Mouse (Mus musculus): Measurements from ENCODE around the gene Reg4. TPM values are rescaled to one million over a fixed set of nuclear protein-coding genes. Genes with fewer than 3 reads are reported as not detected.

Reg4 gene
- polyA plus RNA-seq (2015; fragmentation: Nextera tagmentation; extraction: Ambion mirVana) = not detected in 2 replicates

DNA sequence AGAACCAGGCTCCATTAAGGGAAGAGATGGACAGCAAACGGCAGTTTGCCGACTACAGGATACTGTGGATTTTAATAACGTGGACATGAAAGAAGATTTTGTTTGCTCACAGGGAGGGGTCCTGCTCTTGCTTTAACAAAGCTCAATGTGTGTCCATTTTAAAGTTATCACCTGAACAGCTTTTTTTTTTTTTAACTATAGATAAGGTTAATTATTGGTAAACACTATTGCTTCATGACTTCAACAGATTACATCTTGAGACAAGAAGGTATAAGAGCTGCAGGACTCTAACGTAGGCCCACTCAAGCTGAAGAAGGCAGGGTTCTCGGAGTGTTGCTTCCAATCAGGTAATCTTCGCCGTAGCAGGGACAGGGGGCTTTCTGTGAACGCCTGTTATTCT, at the start of gene Reg4:
Reg4 (plus strand) TSS at position 301 of the 400 bp plus-strand sequence.
- Histone ChIP-seq H3K4me2 (no peak within 1 kb of the TSS), H3K9ac (no peak within 1 kb of the TSS), H3K27ac (replicated peaks) (no peak within 1 kb of the TSS), H3K4me3 (no peak within 1 kb of the TSS), H3K9me3 (no peaks in the 10 kb centered on the region), H3K27me3 (replicated peaks) (no peaks in the 10 kb centered on the region), H3K36me3 (no peaks in the 10 kb centered on the region), H3K4me1 (peaks cover 26% of the 10 kb centered on the region)
- WGBS = 71% methylated on average over 8 of the region's 8 CpGs
- no peak for ATAC-seq (ENCODE audit: extremely low read depth, insufficient number of reproducible peaks, low FRiP score, low TSS enrichment)

DNA sequence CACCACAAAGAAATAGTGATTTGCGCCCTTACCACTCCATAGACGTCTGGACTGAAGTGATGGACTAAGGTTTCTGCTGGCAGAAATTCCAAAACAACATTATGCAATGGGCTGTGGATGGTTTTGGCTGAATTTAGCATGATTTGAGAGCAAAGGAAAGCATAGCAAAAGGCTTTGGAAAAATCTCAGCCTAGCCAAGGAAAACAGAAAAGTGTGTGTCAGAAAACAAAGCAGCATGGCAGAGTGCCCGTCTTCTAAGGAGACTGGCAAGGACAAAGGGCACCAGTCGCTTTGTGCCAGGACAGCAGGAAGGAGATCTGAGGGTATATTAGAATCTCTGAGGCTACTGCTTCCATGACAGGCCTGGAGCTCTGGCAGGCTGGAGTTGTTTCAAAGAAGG, 43.6 kb upstream of the Reg4 start:
- no peak overlapping the region for H3K4me3 ChIP-seq
- no peak overlapping the region for H3K4me2 ChIP-seq
- peaks cover 12% of the 10 kb centered on the region; the same call in 1 of the 2 replicates for H3K9me3 ChIP-seq
- H3K27ac ChIP-seq (replicated peaks) = 0 out of 2 replicates have a peak overlapping the region, but pooled peaks have one; percentile 5
- ATAC-seq (ENCODE audit: extremely low read depth, insufficient number of reproducible peaks, low FRiP score, low TSS enrichment) = no peak
- WGBS = 61% methylated on average over 4 of the region's 4 CpGs
- no peaks in the 10 kb centered on the region for H3K36me3 ChIP-seq
- no peaks in the 10 kb centered on the region for H3K27me3 ChIP-seq (replicated peaks)
- H3K9ac ChIP-seq = no peak overlapping the region
- no peaks in the 10 kb centered on the region for H3K4me1 ChIP-seq

DNA sequence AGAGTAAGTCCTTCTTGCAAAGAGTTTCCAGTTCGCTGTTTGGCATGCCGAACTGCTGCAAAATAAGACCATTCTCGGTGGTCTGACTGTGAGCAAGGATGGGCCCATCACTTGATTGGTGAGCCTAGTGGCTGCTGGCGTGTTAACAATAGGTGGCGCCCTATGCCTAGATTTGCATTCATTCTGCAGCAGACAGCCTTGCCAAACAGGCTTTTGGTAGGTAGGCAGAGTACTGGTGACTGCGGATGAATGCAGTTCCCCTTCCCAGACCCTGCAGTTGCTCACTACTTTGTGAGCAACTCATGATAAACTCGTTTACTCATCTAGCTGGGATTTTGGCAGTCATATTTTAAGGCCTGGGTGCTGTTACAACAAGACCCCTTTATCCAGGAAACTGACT, 41.2 kb upstream of the Reg4 start:
- H3K9me3 ChIP-seq = peaks cover 7% of the 10 kb centered on the region; the same call in 1 of the 2 replicates

DNA sequence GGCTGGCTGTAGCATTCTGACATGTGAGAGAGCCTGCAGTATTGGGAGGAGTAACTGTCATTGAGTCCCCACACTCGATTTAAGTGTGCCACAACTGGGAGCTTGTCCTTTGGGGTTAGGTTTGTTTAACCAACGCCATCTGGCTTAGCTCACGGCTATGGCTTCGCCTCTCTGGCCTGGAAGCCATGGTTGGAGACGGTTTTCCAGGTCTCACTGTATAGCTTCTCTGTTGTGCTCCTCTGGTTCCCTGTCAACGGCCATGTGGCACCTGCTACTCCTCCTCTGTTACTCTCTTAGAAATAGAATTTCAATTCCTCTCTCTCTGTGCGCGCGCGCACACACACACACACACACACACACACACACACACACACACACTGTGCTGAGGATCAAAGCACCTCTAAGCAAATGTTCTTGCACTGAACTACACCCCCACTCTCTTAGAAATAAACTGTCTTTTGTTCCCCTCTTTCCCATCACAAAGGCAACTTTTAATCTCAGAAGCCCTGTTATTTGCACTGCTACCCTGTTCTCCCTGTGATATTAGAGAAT, 36.7 kb upstream of the Reg4 start:
- Histone ChIP-seq H3K4me3 (no peak overlapping the region), H3K27me3 (replicated peaks) (no peaks in the 10 kb centered on the region), H3K4me1 (no peaks in the 10 kb centered on the region), H3K27ac (replicated peaks) (no peak overlapping the region), H3K9ac (no peak overlapping the region), H3K9me3 (no peaks in the 10 kb centered on the region), H3K36me3 (no peaks in the 10 kb centered on the region), H3K4me2 (no peak overlapping the region)
- WGBS = 68% methylated on average over 10 of the region's 10 CpGs
- ATAC-seq (ENCODE audit: extremely low read depth, insufficient number of reproducible peaks, low FRiP score, low TSS enrichment) = no peak

More for the DNA sequence above, 41.2 kb upstream of the Reg4 start:
- Histone ChIP-seq H3K27me3 (replicated peaks) (no peaks in the 10 kb centered on the region), H3K4me3 (no peak overlapping the region), H3K36me3 (no peaks in the 10 kb centered on the region), H3K27ac (replicated peaks) (no peak overlapping the region), H3K9ac (no peak overlapping the region), H3K4me1 (no peaks in the 10 kb centered on the region), H3K4me2 (no peak overlapping the region)
- WGBS = 20% methylated on average over 7 of the region's 7 CpGs
- ATAC-seq (ENCODE audit: extremely low read depth, insufficient number of reproducible peaks, low FRiP score, low TSS enrichment) = no peak

DNA sequence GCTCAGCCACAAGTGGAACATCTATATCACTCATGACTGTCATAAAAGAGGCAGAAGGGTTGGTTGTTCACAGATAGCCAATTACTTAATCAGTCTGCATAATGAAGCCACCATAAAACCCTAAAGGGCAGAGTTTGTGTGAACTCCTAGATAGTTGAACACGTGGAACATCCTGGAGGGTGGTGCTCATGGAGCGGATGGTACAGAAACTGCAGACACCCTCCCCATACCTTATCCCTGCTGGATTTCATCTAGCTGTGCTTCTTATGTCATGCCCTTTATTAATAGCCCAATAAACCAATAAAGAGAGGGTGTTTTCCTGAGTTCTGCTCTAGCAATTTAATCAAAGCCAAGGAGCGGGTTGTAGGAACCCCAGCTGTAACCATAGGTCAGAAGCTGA, 34.2 kb upstream of the Reg4 start:
- Histone ChIP-seq H3K27ac (replicated peaks) (no peak overlapping the region), H3K36me3 (no peaks in the 10 kb centered on the region), H3K4me3 (no peak overlapping the region), H3K27me3 (replicated peaks) (no peaks in the 10 kb centered on the region), H3K9ac (no peak overlapping the region), H3K4me2 (no peak overlapping the region), H3K4me1 (no peaks in the 10 kb centered on the region), H3K9me3 (no peaks in the 10 kb centered on the region)
- WGBS = 85% methylated on average over 3 of the region's 3 CpGs
- no peak for ATAC-seq (ENCODE audit: extremely low read depth, insufficient number of reproducible peaks, low FRiP score, low TSS enrichment)

DNA sequence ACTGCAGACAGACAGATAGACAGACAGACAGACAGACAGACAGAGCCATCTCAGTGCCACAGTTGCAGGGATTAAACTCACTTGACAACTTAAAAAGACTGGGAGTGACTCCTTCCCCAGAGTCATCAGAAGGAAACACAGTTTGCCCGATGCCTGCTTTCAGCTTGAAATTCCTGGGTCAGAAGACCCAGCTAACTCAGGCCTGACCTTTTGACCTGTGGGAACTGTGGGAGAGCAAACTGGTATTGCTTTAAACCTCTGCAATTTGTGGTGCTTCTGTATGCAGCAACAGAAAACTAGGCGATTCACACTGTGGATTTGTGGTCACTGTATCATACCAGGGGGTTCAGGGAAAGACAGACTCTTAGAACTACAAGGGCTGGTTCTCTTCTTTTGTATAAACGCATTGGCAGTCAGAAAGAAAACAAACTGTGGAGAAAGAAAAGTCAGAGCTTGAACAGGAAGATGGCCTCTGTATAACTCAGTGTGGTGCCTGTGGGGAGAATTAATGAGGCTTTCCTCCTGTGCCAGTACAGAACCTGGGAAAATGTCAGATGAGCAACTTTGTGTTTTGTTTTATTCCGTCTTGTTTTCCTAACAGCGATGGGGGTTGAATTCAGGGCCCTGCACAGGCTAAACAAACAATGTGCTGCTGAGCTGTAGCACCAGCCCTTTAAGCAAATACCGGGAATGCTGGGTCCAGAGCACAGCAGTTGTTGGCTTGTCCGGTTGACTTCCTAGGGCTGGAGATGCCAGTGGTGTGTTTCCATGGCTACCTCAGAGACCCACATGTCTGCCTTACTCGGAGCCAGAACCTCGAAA, 24.0 kb upstream of the Reg4 start:
- Histone ChIP-seq H3K36me3 (no peaks in the 10 kb centered on the region), H3K4me3 (no peak overlapping the region), H3K9ac (no peak overlapping the region), H3K4me1 (peaks cover 18% of the 10 kb centered on the region), H3K4me2 (no peak overlapping the region), H3K27me3 (replicated peaks) (no peaks in the 10 kb centered on the region), H3K27ac (replicated peaks) (0 out of 2 replicates have a peak overlapping the region, but pooled peaks have one; percentile 21), H3K9me3 (no peaks in the 10 kb centered on the region)
- 33% methylated on average over 9 of the region's 9 CpGs for WGBS
- ATAC-seq (ENCODE audit: extremely low read depth, insufficient number of reproducible peaks, low FRiP score, low TSS enrichment) = no peak

DNA sequence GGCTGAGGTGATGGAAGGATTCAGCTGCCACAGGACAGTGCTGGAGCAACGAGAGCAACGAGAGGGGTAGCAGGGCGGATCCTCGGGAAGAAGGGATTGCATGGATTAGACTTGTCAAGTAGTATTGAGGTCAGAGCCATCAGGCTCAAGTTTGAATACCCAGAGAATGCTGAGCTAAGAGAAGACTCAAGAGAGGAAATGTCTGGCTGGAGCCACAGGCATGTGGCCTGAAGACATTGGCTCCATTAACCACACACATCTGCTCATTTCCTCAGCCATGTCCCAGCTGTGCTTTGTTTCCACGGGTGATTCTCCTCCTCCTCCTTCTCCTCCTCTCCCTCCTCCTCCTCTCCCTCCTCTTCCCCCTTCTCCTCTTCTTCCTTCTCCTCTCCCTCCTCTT, 22.2 kb upstream of the Reg4 start:
- Histone ChIP-seq H3K4me2 (no peak overlapping the region), H3K9me3 (no peaks in the 10 kb centered on the region), H3K36me3 (no peaks in the 10 kb centered on the region), H3K27me3 (replicated peaks) (no peaks in the 10 kb centered on the region), H3K4me1 (peaks cover 22% of the 10 kb centered on the region), H3K4me3 (no peak overlapping the region), H3K27ac (replicated peaks) (no peak overlapping the region), H3K9ac (no peak overlapping the region)
- WGBS = 58% methylated on average over 5 of the region's 5 CpGs
- ATAC-seq (ENCODE audit: extremely low read depth, insufficient number of reproducible peaks, low FRiP score, low TSS enrichment) = no peak

DNA sequence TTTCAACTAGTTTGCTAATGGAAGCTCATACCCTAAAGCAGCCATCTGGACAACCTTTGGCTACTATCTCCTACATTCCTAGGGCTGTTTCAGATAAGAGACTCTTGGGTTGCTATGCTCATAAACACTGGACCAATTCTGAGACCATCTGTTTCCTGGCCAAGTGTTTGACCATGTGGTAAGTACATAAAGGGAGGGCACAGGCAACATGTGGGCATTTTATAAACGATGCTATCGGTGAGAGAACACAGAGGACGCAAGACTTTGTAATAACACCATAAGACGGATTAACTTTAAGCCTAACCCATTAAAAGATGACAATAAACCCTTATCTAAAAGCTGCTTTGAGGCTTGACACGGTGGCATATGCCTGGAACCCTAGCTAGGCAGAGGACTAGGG, 18.7 kb upstream of the Reg4 start:
- H3K4me1 ChIP-seq = peaks cover 13% of the 10 kb centered on the region
- 58% methylated on average over 5 of the region's 5 CpGs for WGBS
- no peak overlapping the region for H3K9ac ChIP-seq
- no peaks in the 10 kb centered on the region for H3K36me3 ChIP-seq
- no peak overlapping the region for H3K27ac ChIP-seq (replicated peaks)
- no peaks in the 10 kb centered on the region for H3K27me3 ChIP-seq (replicated peaks)
- no peak for ATAC-seq (ENCODE audit: extremely low read depth, insufficient number of reproducible peaks, low FRiP score, low TSS enrichment)
- H3K4me2 ChIP-seq = no peak overlapping the region
- H3K4me3 ChIP-seq = no peak overlapping the region
- H3K9me3 ChIP-seq = no peaks in the 10 kb centered on the region

DNA sequence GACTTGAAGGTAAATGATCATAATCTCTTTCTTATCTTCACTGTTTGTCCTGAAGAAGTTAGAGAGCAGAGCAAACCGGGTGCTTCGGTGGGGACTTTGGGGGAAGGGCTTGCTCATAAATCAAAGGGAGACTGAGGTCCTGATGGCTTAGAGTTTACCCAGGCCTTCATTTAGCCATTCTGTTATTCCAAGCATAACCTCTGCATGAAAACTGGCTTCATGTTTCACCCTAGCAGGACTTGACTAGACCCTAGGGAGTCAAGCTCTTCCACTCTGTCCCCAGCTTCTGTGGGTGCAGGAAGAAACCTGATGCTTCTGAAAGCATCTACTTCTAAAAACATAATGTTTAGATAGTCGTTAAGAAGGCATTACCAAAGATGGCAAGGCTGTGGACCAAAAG, 15.0 kb upstream of the Reg4 start:
- Histone ChIP-seq H3K4me3 (no peak overlapping the region), H3K9me3 (no peaks in the 10 kb centered on the region), H3K36me3 (no peaks in the 10 kb centered on the region), H3K4me1 (peaks cover 10% of the 10 kb centered on the region), H3K4me2 (no peak overlapping the region), H3K9ac (no peak overlapping the region), H3K27me3 (replicated peaks) (no peaks in the 10 kb centered on the region), H3K27ac (replicated peaks) (no peak overlapping the region)
- 33% methylated on average over 3 of the region's 3 CpGs for WGBS
- no peak for ATAC-seq (ENCODE audit: extremely low read depth, insufficient number of reproducible peaks, low FRiP score, low TSS enrichment)

DNA sequence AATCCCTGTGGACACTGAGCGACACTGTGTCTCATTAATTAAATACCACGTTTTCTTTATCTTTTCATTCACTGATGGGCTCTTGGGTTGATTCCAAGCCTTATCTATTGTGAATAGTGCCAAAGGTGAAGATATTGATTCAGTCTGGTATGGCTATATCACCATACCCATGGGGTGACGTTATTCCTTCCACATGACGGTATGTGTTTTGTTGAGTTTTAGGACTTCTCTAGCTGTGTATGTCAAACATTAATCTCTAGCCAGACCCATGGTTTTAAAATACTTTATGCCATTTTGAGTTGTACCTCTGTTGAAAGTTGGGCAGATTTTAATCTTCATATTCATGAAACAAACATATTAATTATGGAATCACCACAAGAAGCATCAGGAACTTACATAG, 12.8 kb upstream of the Reg4 start:
- Histone ChIP-seq H3K4me3 (no peak overlapping the region), H3K9ac (no peak overlapping the region), H3K4me2 (no peak overlapping the region), H3K27ac (replicated peaks) (no peak overlapping the region), H3K4me1 (no peaks in the 10 kb centered on the region), H3K36me3 (no peaks in the 10 kb centered on the region), H3K27me3 (replicated peaks) (no peaks in the 10 kb centered on the region; the same call in 1 of the 2 replicates), H3K9me3 (no peaks in the 10 kb centered on the region)
- 69% methylated on average over 4 of the region's 4 CpGs for WGBS
- ATAC-seq (ENCODE audit: extremely low read depth, insufficient number of reproducible peaks, low FRiP score, low TSS enrichment) = no peak

DNA sequence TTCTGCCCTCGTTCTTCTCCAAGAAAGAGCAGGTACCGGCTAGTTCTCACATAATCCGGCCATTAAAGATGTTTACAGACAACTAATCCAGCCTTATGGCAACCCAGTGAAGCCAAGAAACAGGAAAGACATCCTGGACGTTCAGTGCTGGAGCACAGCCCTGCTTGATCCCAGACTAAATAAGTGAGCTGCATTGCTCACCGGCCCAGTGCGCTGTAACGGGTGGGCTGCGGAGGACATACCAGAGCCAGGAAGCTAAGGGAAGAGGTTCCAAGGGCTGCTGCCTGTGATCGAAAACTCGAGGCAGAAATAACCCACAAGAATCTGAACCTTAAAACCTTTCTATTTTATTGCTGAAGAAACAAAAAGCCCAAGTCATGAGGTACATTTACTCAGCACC, 11.1 kb upstream of the Reg4 start:
- H3K4me3 ChIP-seq = no peak overlapping the region
- H3K9ac ChIP-seq = no peak overlapping the region
- WGBS = 66% methylated on average over 10 of the region's 10 CpGs
- no peak overlapping the region for H3K4me2 ChIP-seq
- no peak for ATAC-seq (ENCODE audit: extremely low read depth, insufficient number of reproducible peaks, low FRiP score, low TSS enrichment)
- H3K4me1 ChIP-seq = no peaks in the 10 kb centered on the region
- no peaks in the 10 kb centered on the region; the same call in 1 of the 2 replicates for H3K27me3 ChIP-seq (replicated peaks)
- no peaks in the 10 kb centered on the region for H3K36me3 ChIP-seq
- no peaks in the 10 kb centered on the region for H3K9me3 ChIP-seq
- no peak overlapping the region for H3K27ac ChIP-seq (replicated peaks)

All from heart, embryonic 13.5 days (tissue).